Mouse (Mus musculus) cerebellum, postnatal 36 days (tissue): ENCODE measurements around the gene Zdhhc3.

ENCODE experiments used
- DNase-seq, 2 experiments: peaks; one replicate each; pipeline ENCODE4 v3.0.0; 2021 to 2022; ENCODE audit warnings: mixed read lengths in 2 of 2

Gene Zdhhc3

GRCm38 (mm10) chr9:123112805-123113521 is at the start of gene Zdhhc3, which contains the start of gene Exosc7:
TSS of gene Zdhhc3 (minus strand) at chr9:123113205.
TSS of gene Exosc7 (plus strand) at chr9:123113215.
- peak; percentile 89 to 90 for DNase-seq

- DNase-seq = no peak
These were observed 48.8 kb upstream of the Zdhhc3 start for GRCm38 (mm10) chr9:123161792-123162191.

- peak; percentile 21 to 27 for DNase-seq
These were observed 46.3 kb upstream of the Zdhhc3 start for GRCm38 (mm10) chr9:123159330-123159729.

GRCm38 (mm10) chr9:123158125-123158836 is 45.3 kb upstream of the Zdhhc3 start:
- DNase-seq = peak in 1 of 2 experiments; percentile 43

- no peak for DNase-seq
These were observed 44.7 kb upstream of the Zdhhc3 start for GRCm38 (mm10) chr9:123157699-123158098.

- peak in 1 of 2 experiments; percentile 14 for DNase-seq
These were observed 43.9 kb upstream of the Zdhhc3 start for GRCm38 (mm10) chr9:123156910-123157361.

GRCm38 (mm10) chr9:123153121-123153520 is 40.1 kb upstream of the Zdhhc3 start:
- no peak for DNase-seq

- DNase-seq = no peak
These were observed 39.0 kb upstream of the Zdhhc3 start for GRCm38 (mm10) chr9:123152026-123152425.

GRCm38 (mm10) chr9:123151561-123151960 is 38.6 kb upstream of the Zdhhc3 start:
- no peak for DNase-seq

- DNase-seq = no peak
These were observed 37.4 kb upstream of the Zdhhc3 start, which contains the start of gene Clec3b for GRCm38 (mm10) chr9:123150241-123151020. TSS of gene Clec3b (plus strand) at chr9:123150946.

GRCm38 (mm10) chr9:123148430-123148829 is 35.4 kb upstream of the Zdhhc3 start:
- DNase-seq = no peak

GRCm38 (mm10) chr9:123139887-123140614 is 27.0 kb upstream of the Zdhhc3 start:
- DNase-seq = no peak

GRCm38 (mm10) chr9:123138891-123139474 is 26.0 kb upstream of the Zdhhc3 start:
- DNase-seq = no peak

GRCm38 (mm10) chr9:123136953-123137682 is 24.1 kb upstream of the Zdhhc3 start:
- DNase-seq = no peak

GRCm38 (mm10) chr9:123132994-123133393 is 20.0 kb upstream of the Zdhhc3 start:
- DNase-seq = no peak

GRCm38 (mm10) chr9:123127663-123128062 is 14.7 kb upstream of the Zdhhc3 start:
- DNase-seq = no peak

GRCm38 (mm10) chr9:123124413-123124981 is 11.5 kb upstream of the Zdhhc3 start:
- DNase-seq = no peak

- DNase-seq = no peak
These were observed 10.8 kb upstream of the Zdhhc3 start for GRCm38 (mm10) chr9:123123571-123124412.

GRCm38 (mm10) chr9:123123017-123123416 is 10.0 kb upstream of the Zdhhc3 start:
- no peak for DNase-seq

GRCm38 (mm10) chr9:123115566-123115965 is 2.6 kb upstream of the Zdhhc3 start:
- no peak for DNase-seq
